Mouse (Mus musculus) CH12.LX (cell line): Measurements from ENCODE around the gene Tmed6. TPM values are rescaled to one million over a fixed set of nuclear protein-coding genes. Genes with fewer than 3 reads are reported as not detected.

Experiments
- DNase-seq: peaks from one replicate; pipeline ENCODE4 v3.0.0-alpha.2; 2013; ENCODE audit errors: extremely low read depth
- H3K27ac ChIP-seq: 2 replicates; pipeline ENCODE4 v1.5.1; 2012; ENCODE audit warnings: low read depth, mild to moderate bottlenecking, control low read depth, moderate library complexity; ENCODE audit not compliant: insufficient read depth
- H3K27me3 ChIP-seq: replicated peaks from 2 replicates; pipeline ENCODE3; 2012; ENCODE audit warnings: inconsistent platforms
- H3K36me3 ChIP-seq, 2 experiments: replicated peaks in 1 of 2; 2 replicates each; pipeline versions ENCODE3 to v1.6.1; 2012; ENCODE audit warnings: inconsistent platforms in 1 of 2, low read length in 1 of 2, mild to moderate bottlenecking in 1 of 2, mixed read lengths in 1 of 2, moderate library complexity in 1 of 2; ENCODE audit not compliant: control insufficient read depth in 1 of 2, insufficient read depth in 1 of 2
- H3K4me1 ChIP-seq, 2 experiments: 2 replicates each; pipeline ENCODE4 v1.6.1; 2012; ENCODE audit warnings: inconsistent platforms in 1 of 2, moderate library complexity in 1 of 2; ENCODE audit not compliant: insufficient read depth in 2 of 2, control insufficient read depth in 1 of 2
- H3K4me2 ChIP-seq: 2 replicates; pipeline ENCODE4 v1.6.1; 2012; ENCODE audit warnings: low read depth, mild to moderate bottlenecking, control low read depth; ENCODE audit not compliant: poor library complexity, insufficient read depth, severe bottlenecking
- H3K4me3 ChIP-seq, 3 experiments: fragments of 150-350 bp in 1 of 3; sonication (generic) in 1 of 3; replicated peaks in 1 of 3; 2 replicates each; pipeline versions ENCODE3 to v1.5.1; 2011 to 2012; ENCODE audit warnings: low read depth in 2 of 3, low read length in 2 of 3, mild to moderate bottlenecking in 2 of 3, moderate library complexity in 2 of 3, control low read depth in 1 of 3, improper control_type of control experiment in 1 of 3, inconsistent platforms in 1 of 3, mixed read lengths in 1 of 3; ENCODE audit not compliant: poor library complexity in 1 of 3
- H3K79me2 ChIP-seq: replicated peaks from 2 replicates; pipeline ENCODE4 v1.6.1; 2012; ENCODE audit warnings: mild to moderate bottlenecking, moderate library complexity; ENCODE audit not compliant: control insufficient read depth, poor library complexity, insufficient read depth, severe bottlenecking; ENCODE audit errors: extremely low read depth
- H3K9ac ChIP-seq: 2 replicates; pipeline ENCODE4 v1.6.1; 2012; ENCODE audit warnings: low read depth, mild to moderate bottlenecking, control low read depth, moderate library complexity; ENCODE audit not compliant: insufficient read depth
- H3K9me3 ChIP-seq: replicated peaks from 2 replicates; pipeline ENCODE3; 2012; ENCODE audit warnings: low read length, inconsistent platforms, mixed read lengths
- BHLHE40 ChIP-seq: IDR thresholded peaks from 2 replicates; pipeline ENCODE4 v1.6.1; 2011; ENCODE audit warnings: mild to moderate bottlenecking, low read depth, low read length, improper control_type of control experiment
- CHD1 ChIP-seq: IDR thresholded peaks from 2 replicates; pipeline ENCODE4 v1.6.1; 2012; ENCODE audit warnings: low read depth, low read length, improper control_type of control experiment, inconsistent platforms
- CHD2 ChIP-seq: IDR thresholded peaks from 2 replicates; pipeline ENCODE4 v1.6.1; 2011; ENCODE audit warnings: low read length, improper control_type of control experiment
- CTCF ChIP-seq, 2 experiments: IDR thresholded peaks in 1 of 2; conservative IDR thresholded peaks in 1 of 2; 2 replicates each; pipeline ENCODE4 v1.5.1; 2011 to 2012; ENCODE audit warnings: low read depth in 2 of 2, low read length in 2 of 2, improper control_type of control experiment in 1 of 2, inconsistent platforms in 1 of 2, mild to moderate bottlenecking in 1 of 2, moderate library complexity in 1 of 2
- E2F4 ChIP-seq: IDR thresholded peaks from 2 replicates; pipeline ENCODE4 v1.6.1; 2011; ENCODE audit warnings: low read depth, low read length, improper control_type of control experiment; ENCODE audit not compliant: insufficient replicate concordance
- EP300 ChIP-seq: IDR thresholded peaks from 2 replicates; pipeline ENCODE4 v1.6.1; 2011; ENCODE audit warnings: low read length, improper control_type of control experiment
- ETS1 ChIP-seq: conservative IDR thresholded peaks from 2 replicates; pipeline ENCODE4 v1.6.1; 2012; ENCODE audit warnings: low read depth, mild to moderate bottlenecking, inconsistent platforms, low read length, improper control_type of control experiment, moderate library complexity
- HCFC1 ChIP-seq: IDR thresholded peaks from 2 replicates; pipeline ENCODE4 v1.6.1; 2012; ENCODE audit warnings: low read depth, mild to moderate bottlenecking, inconsistent platforms, low read length, improper control_type of control experiment
- JUND ChIP-seq: conservative IDR thresholded peaks from 2 replicates; pipeline ENCODE4 v1.6.1; 2011; ENCODE audit warnings: low read depth, low read length, improper control_type of control experiment
- KAT2A ChIP-seq: IDR thresholded peaks from 2 replicates; pipeline ENCODE4 v1.6.1; 2012; ENCODE audit warnings: low read length, improper control_type of control experiment, inconsistent platforms; ENCODE audit not compliant: insufficient replicate concordance
- MAZ ChIP-seq: IDR thresholded peaks from 2 replicates; pipeline ENCODE4 v1.6.1; 2012; ENCODE audit warnings: low read depth, mild to moderate bottlenecking, inconsistent platforms, low read length, improper control_type of control experiment, moderate library complexity
- MEF2A ChIP-seq: IDR thresholded peaks from 2 replicates; pipeline ENCODE4 v1.6.1; 2014; ENCODE audit warnings: low read depth, mild to moderate bottlenecking, inconsistent platforms, low read length, improper control_type of control experiment, borderline replicate concordance
- MXI1 ChIP-seq: IDR thresholded peaks from 2 replicates; pipeline ENCODE4 v1.6.1; 2011; ENCODE audit warnings: mild to moderate bottlenecking, low read depth, low read length, improper control_type of control experiment
- NELFE ChIP-seq: IDR thresholded peaks from 2 replicates; pipeline ENCODE4 v1.6.1; 2011; ENCODE audit warnings: low read depth, low read length, improper control_type of control experiment
- NRF1 ChIP-seq: IDR thresholded peaks from 2 replicates; pipeline ENCODE4 v1.6.1; 2014; ENCODE audit warnings: low read depth, mild to moderate bottlenecking, inconsistent platforms, low read length, improper control_type of control experiment, moderate library complexity
- PAX5 ChIP-seq: IDR thresholded peaks from 2 replicates; pipeline ENCODE4 v1.6.1; 2012; ENCODE audit warnings: low read length, inconsistent platforms, mixed read lengths
- POLR2AphosphoS2 ChIP-seq: IDR thresholded peaks from 2 replicates; pipeline ENCODE4 v1.6.1; 2011; ENCODE audit warnings: low read depth, low read length, improper control_type of control experiment
- RCOR1 ChIP-seq: conservative IDR thresholded peaks from 2 replicates; pipeline ENCODE4 v1.6.1; 2012; ENCODE audit warnings: low read depth, mild to moderate bottlenecking, inconsistent platforms, low read length, improper control_type of control experiment
- SIN3A ChIP-seq: IDR thresholded peaks from 2 replicates; pipeline ENCODE4 v1.6.1; 2012; ENCODE audit warnings: low read length, improper control_type of control experiment, inconsistent platforms
- TBP ChIP-seq: conservative IDR thresholded peaks from 2 replicates; pipeline ENCODE4 v1.6.1; 2011; ENCODE audit warnings: low read depth, low read length, improper control_type of control experiment
- UBTF ChIP-seq: IDR thresholded peaks from 2 replicates; pipeline ENCODE4 v1.6.1; 2012; ENCODE audit warnings: low read depth, mild to moderate bottlenecking, inconsistent platforms, low read length, improper control_type of control experiment, moderate library complexity
- USF2 ChIP-seq: conservative IDR thresholded peaks from 2 replicates; pipeline ENCODE4 v1.6.1; 2011; ENCODE audit warnings: low read depth, low read length, improper control_type of control experiment
- ZC3H11A ChIP-seq: IDR thresholded peaks from 2 replicates; pipeline ENCODE4 v1.6.1; 2012; ENCODE audit warnings: low read depth, mild to moderate bottlenecking, inconsistent platforms, low read length, improper control_type of control experiment
- ZKSCAN1 ChIP-seq: IDR thresholded peaks from 2 replicates; pipeline ENCODE4 v1.6.1; 2012; ENCODE audit warnings: low read depth, inconsistent platforms, low read length, improper control_type of control experiment, borderline replicate concordance
- ZNF384 ChIP-seq: IDR thresholded peaks from 2 replicates; pipeline ENCODE4 v1.6.1; 2012; ENCODE audit warnings: low read depth, low read length, improper control_type of control experiment, inconsistent platforms
- dilution Hi-C: fragments of 300-500 bp; cut with MboI; formaldehyde crosslinking; loops from 2 replicates; pipeline ENCODE4 v1.14.3; 2020; ENCODE audit warnings: low sequenced_read_pairs; ENCODE audit not compliant: extremely low pct_unique_long_range_greater_than_20kb, extremely low pct_ligation_motif_present
- in situ Hi-C: fragments of 300-500 bp; cut with MboI; formaldehyde crosslinking; loops from 3 replicates; pipeline ENCODE4 v1.14.3; 2019; ENCODE audit warnings: low sequenced_read_pairs, low pct_ligation_motif_present, low pct_unique_long_range_greater_than_20kb, mixed read lengths
- polyA plus RNA-seq: library from polyadenylated mRNA; unstranded; fragments of >175 nt; gene quantifications from 2 replicates; pipeline ENCODE4 v1.2.1, GENCODE M21; 2012; ENCODE audit warnings: low read depth; ENCODE audit not compliant: insufficient read length
- total RNA-seq, 2 experiments: library from RNA; depleted of rRNA; stranded (reverse); fragments of 300-350 nt in 1 of 2; fragments of >200 nt in 1 of 2; gene quantifications; 2 replicates each; pipeline ENCODE4 v1.2.3; 2012 to 2014

The Tmed6 gene
- total and polyA plus RNA-seq, 3 experiments, result 0.36 to 0.97 TPM; not detected in 1

GRCm38 (mm10) chr8:107062613-107063012 lies 2.8 kb downstream of the Tmed6 start:
- peak; percentile 52 for DNase-seq
- TF ChIP-seq CHD1 (no peak), JUND (no peak), RCOR1 (no peak), MEF2A (no peak), NELFE (no peak), UBTF (no peak), POLR2AphosphoS2 (no peak), HCFC1 (no peak), USF2 (no peak), MXI1 (no peak), ETS1 (no peak), SIN3A (no peak), MAZ (no peak), BHLHE40 (no peak), TBP (no peak), EP300 (no peak), NRF1 (no peak), KAT2A (no peak), ZKSCAN1 (no peak)

GRCm38 (mm10) chr8:107056973-107057369 lies 8.5 kb downstream of the Tmed6 start:
- Histone ChIP-seq H3K4me3 (peak overlapping the region; percentile 79 to 99 (median 88)), H3K27ac (peak overlapping the region; percentile 49), H3K9ac (peak overlapping the region; percentile 68), H3K27me3 (no peaks in the 10 kb centered on the region), H3K79me2 (peaks cover 39% of the 10 kb centered on the region), H3K4me2 (no peak overlapping the region; the same call in 1 of the 2 replicates), H3K36me3 (peaks cover 37 to 59% of the 10 kb centered on the region in 2 experiments), H3K4me1 (peaks cover 0 to 35% of the 10 kb centered on the region in 2 experiments; a peak in 2 of 4 replicates), H3K9me3 (no peaks in the 10 kb centered on the region)
- dilution Hi-C loops, result no loop called here
- peak; percentile 48 for DNase-seq
- in situ Hi-C loops, result no loop called here
- no peak; a peak in 1 of 4 replicates for TF ChIP-seq CTCF (conservative IDR thresholded peaks at IDR 0.05 in 1 of 2, IDR thresholded peaks at IDR 0.05 in 1 of 2; ENCODE audit: low read depth in 2 of 2, low read length in 2 of 2)
- TF ChIP-seq JUND, result no peak
- no peak for TF ChIP-seq E2F4
- TF ChIP-seq MAZ, result no peak
- TF ChIP-seq ZC3H11A, result no peak
- no peak for TF ChIP-seq NRF1
- no peak for TF ChIP-seq ZNF384
- TF ChIP-seq BHLHE40, result no peak
- TF ChIP-seq PAX5, result no peak
- no peak for TF ChIP-seq POLR2AphosphoS2
- TF ChIP-seq ZKSCAN1, result no peak
- TF ChIP-seq CHD2, result no peak
- no peak for TF ChIP-seq USF2

More at GRCm38 (mm10) chr8:107062613-107063012, 2.8 kb downstream of the Tmed6 start:
- dilution Hi-C loops, result no loop called here
- Histone ChIP-seq H3K4me3 (no peak overlapping the region), H3K27me3 (no peaks in the 10 kb centered on the region), H3K27ac (no peak overlapping the region), H3K79me2 (peaks cover 8% of the 10 kb centered on the region), H3K4me2 (no peak overlapping the region), H3K36me3 (peaks cover 15 to 29% of the 10 kb centered on the region in 2 experiments), H3K4me1 (peaks cover 0 to 56% of the 10 kb centered on the region in 2 experiments; a peak in 3 of 4 replicates), H3K9ac (no peak overlapping the region), H3K9me3 (no peaks in the 10 kb centered on the region)
- in situ Hi-C loops, result no loop called here
